Mouse (Mus musculus) embryonic facial prominence, embryonic 14.5 days (tissue): Measurements from ENCODE around the gene Taar7e. TPM values are rescaled to one million over a fixed set of nuclear protein-coding genes. Genes with fewer than 3 reads are reported as not detected.
"Not testable (repeated sequence)": the region's sequence is repeated elsewhere in the genome, so short reads cannot be mapped to it uniquely, and the experiment has no call there.

Experiments used
- ATAC-seq: fragments of 200-750 bp; cut with Nextera tagmentation; 2 replicates; pipeline ENCODE4 v1.8.0; 2017; ENCODE audit warnings: low read depth, moderate number of reproducible peaks, moderate TSS enrichment
- DNase-seq: peaks from one replicate; pipeline ENCODE4 v3.0.0-alpha.2; 2015; ENCODE audit warnings: low spot score
- H3K27ac ChIP-seq: fragments of 300-500 bp; sonication (generic); replicated peaks from 2 replicates; pipeline ENCODE4 v1.5.1; 2014; ENCODE audit warnings: low read depth, mild to moderate bottlenecking, low read length, moderate library complexity
- H3K27me3 ChIP-seq: fragments of 300-500 bp; sonication (generic); replicated peaks from 2 replicates; pipeline ENCODE4 v1.6.1; 2014; ENCODE audit warnings: low read length; ENCODE audit not compliant: control insufficient read depth, insufficient read depth
- H3K36me3 ChIP-seq: fragments of 300-500 bp; sonication (generic); 2 replicates; pipeline ENCODE4 v1.6.1; 2014; ENCODE audit warnings: low read length, mixed read lengths; ENCODE audit not compliant: control insufficient read depth, insufficient read depth
- H3K4me1 ChIP-seq: fragments of 300-500 bp; sonication (generic); 2 replicates; pipeline ENCODE4 v1.6.1; 2014; ENCODE audit warnings: antibody characterized with exemption, low read length; ENCODE audit not compliant: control insufficient read depth, insufficient read depth
- H3K4me2 ChIP-seq: fragments of 300-500 bp; sonication (generic); 2 replicates; pipeline ENCODE4 v1.6.1; 2014; ENCODE audit warnings: low read depth, mild to moderate bottlenecking, low read length, moderate library complexity, mixed read lengths
- H3K4me3 ChIP-seq: fragments of 300-500 bp; sonication (generic); 2 replicates; pipeline ENCODE4 v1.5.1; 2014; ENCODE audit warnings: low read depth, mild to moderate bottlenecking, low read length
- H3K9ac ChIP-seq: fragments of 300-500 bp; sonication (generic); 2 replicates; pipeline ENCODE4 v1.6.1; 2014; ENCODE audit warnings: low read depth, mild to moderate bottlenecking, low read length, moderate library complexity, mixed read lengths
- H3K9me3 ChIP-seq: fragments of 300-500 bp; sonication (generic); 2 replicates; pipeline ENCODE4 v1.6.1; 2016; ENCODE audit warnings: low read length; ENCODE audit not compliant: control insufficient read depth
- WGBS: fragments of 180-500 bp; shearing (Covaris S2); extraction: QIAGEN DNeasy Blood & Tissue Kit; methylation state at CpG from one replicate; pipeline ENCODE4 v1.1.7; 2014; 5-methylcytosine and 5-hydroxymethylcytosine counted together
- polyA plus RNA-seq: library from polyadenylated mRNA; unstranded; fragments of >200 nt; fragmentation: Nextera tagmentation; extraction: Ambion mirVana; gene quantifications from 2 replicates; pipeline ENCODE4 v1.2.1, GENCODE M21; 2014

The Taar7e gene
- polyA plus RNA-seq, 1 experiment from 2014 or later: not detected

DNA sequence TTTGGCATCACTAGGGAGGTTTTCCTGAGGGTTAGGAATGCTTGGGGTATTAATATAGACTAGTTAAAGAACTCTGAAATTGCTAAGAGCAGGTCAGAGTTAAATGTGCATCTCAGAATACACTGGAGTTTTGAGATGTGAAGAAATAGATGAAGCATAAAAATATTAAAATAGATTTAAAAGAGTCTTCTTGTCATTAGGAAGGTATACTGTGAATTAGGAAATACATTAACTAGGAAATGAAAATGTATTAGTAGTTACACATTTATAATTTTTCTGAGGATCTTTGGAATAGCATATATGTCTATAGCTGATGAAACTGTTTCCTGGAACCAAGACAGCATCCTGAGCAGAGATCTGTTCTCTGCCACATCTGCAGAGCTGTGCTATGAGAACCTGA lies 11.8 kb downstream of the Taar7e start, which contains the start of gene Taar7f:
TSS of gene Taar7f (plus strand) at position 301 of the 400 bp plus-strand sequence.
- no peak for ATAC-seq
- Histone ChIP-seq H3K36me3 (no peaks in the 10 kb centered on the region), H3K4me1 (no peaks in the 10 kb centered on the region), H3K4me2 (no peak within 1 kb of the TSS), H3K4me3 (no peak within 1 kb of the TSS), H3K9ac (no peak within 1 kb of the TSS), H3K9me3 (no peaks in the 10 kb centered on the region), H3K27me3 (no peaks in the 10 kb centered on the region), H3K27ac (no peak within 1 kb of the TSS)
- no peak for DNase-seq

DNA sequence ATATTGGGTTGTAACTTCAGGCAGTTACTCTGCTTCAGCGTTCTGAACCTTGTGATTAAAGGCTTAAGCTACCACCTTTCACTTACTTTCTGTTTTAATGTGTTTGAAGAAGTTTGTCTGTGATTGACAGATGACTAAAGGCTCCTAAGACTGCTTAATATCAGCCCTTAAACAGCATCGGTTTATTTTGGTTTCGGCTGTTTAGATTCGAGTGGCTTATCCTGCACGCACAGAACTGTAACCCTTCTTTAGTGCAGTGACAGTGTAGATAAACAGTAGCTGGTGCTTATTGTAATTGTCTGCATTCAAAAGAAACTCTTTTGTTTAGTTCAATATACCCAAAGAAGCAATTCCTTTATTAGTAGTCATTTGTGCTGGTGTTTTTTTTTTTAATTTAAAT lies 14.6 kb downstream of the Taar7e start:
- Histone ChIP-seq H3K9me3 (no peaks in the 10 kb centered on the region), H3K27ac (no peak overlapping the region), H3K4me1 (no peaks in the 10 kb centered on the region), H3K4me3 (no peak overlapping the region), H3K4me2 (no peak overlapping the region), H3K36me3 (no peaks in the 10 kb centered on the region), H3K27me3 (no peaks in the 10 kb centered on the region), H3K9ac (no peak overlapping the region)
- ATAC-seq: no peak
- no peak for DNase-seq
- 60% methylated on average over 5 of the region's 5 CpGs for WGBS

DNA sequence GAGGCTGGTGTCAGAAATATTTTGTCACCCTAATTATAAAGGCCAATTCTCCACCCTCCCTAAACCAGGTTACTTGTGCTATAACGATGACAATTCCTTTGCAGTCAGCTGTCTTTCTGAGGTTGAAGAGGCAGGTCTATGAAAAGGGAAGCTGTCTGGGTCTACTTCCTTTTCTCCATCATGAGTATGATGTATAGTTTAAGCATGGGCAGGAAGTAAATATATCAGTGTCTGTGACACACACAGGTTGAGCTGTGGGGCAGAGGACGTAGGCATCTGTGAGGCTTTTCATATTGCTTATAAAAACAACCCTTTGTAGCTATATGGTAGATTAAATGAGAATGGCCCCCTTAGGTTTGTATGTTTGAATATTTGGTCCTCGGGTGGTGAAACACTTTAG lies 21.6 kb downstream of the Taar7e start:
- WGBS: 86% methylated on average over 3 of the region's 3 CpGs
- H3K9me3 ChIP-seq: no peaks in the 10 kb centered on the region
- no peak overlapping the region for H3K4me2 ChIP-seq
- H3K27ac ChIP-seq: no peak overlapping the region
- no peak for ATAC-seq
- H3K36me3 ChIP-seq: no peaks in the 10 kb centered on the region
- no peak overlapping the region for H3K9ac ChIP-seq
- H3K4me1 ChIP-seq: no peaks in the 10 kb centered on the region
- no peak overlapping the region for H3K4me3 ChIP-seq
- DNase-seq: no peak
- no peaks in the 10 kb centered on the region for H3K27me3 ChIP-seq

DNA sequence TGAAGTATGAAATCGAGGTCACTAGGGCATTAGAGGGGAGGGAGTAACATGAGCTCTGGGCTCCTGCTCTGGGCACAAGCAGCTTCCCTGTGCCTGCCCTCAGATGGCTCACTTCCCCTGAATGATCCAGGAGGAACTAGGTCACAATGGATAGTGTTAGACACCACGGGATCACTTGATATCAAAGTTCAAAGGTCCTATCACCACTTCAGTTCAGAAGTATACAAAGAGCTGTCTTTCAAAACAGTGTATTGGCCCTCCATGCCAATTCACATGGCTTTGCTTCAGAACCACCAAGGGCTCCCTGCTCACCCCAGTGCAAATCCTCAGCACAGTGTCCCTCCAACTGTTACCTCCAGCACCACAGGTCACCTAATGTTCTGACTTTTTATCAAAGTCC lies 37.3 kb downstream of the Taar7e start:
- DNase-seq, H3K9me3 ChIP-seq, H3K4me1 ChIP-seq, ATAC-seq, H3K27me3 ChIP-seq, H3K9ac ChIP-seq, H3K36me3 ChIP-seq, H3K27ac ChIP-seq, H3K4me2 ChIP-seq, H3K4me3 ChIP-seq: not testable (repeated sequence)
- WGBS: 23% methylated on average over 2 of the region's 2 CpGs

DNA sequence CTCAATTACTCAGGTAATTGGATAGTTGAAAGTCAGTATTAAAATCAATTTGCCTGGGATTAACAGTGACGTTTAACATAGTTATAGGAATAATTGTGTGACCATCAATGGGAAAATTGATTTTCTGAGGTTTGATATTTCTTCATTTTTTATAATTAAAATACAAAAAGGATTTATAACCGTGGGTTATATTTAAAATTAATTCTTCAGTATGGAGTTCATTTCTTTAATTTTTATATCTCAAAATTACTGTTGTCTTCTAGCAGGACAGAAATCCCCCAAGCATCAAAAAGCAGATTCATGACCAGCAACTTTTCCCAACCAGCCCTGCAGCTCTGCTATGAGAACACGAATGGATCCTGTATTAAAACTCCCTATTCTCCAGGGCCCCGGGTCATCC lies 38.8 kb downstream of the Taar7e start, which contains the start of gene Taar8a:
TSS of gene Taar8a (plus strand) at position 301 of the 400 bp plus-strand sequence.
- H3K27ac ChIP-seq, H3K4me3 ChIP-seq, H3K9ac ChIP-seq, H3K4me1 ChIP-seq, H3K9me3 ChIP-seq, DNase-seq, H3K36me3 ChIP-seq, H3K27me3 ChIP-seq, H3K4me2 ChIP-seq, ATAC-seq: not testable (repeated sequence)
- WGBS: 70% methylated on average over 2 of the region's 4 CpGs

DNA sequence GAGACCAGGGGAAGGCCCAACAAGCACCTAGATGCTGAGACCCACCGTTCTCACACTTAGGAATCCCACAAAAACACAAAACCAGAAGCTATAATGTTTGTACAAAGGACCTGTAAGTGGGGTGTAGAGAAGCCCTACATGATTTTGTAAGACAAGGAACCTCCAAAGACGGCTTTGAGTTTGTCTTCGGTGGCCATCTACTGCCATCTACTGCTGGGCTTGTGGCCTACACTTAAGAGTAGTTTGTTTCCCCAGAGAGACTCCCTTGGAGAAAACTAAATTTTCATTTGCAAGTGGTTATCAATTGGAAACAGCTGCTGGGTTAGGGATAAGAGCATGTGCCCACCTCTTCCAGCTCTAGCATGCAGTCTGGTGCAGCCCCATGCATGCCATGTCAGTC lies 42.8 kb downstream of the Taar7e start:
- H3K27ac ChIP-seq: no peak overlapping the region
- no peak overlapping the region for H3K9ac ChIP-seq
- no peaks in the 10 kb centered on the region for H3K36me3 ChIP-seq
- H3K9me3 ChIP-seq: no peaks in the 10 kb centered on the region
- H3K4me3 ChIP-seq: no peak overlapping the region
- ATAC-seq: no peak
- no peaks in the 10 kb centered on the region for H3K27me3 ChIP-seq
- H3K4me2 ChIP-seq: no peak overlapping the region
- H3K4me1 ChIP-seq: no peaks in the 10 kb centered on the region
- 31% methylated on average over 3 of the region's 3 CpGs for WGBS
- peak; percentile 58 for DNase-seq

DNA sequence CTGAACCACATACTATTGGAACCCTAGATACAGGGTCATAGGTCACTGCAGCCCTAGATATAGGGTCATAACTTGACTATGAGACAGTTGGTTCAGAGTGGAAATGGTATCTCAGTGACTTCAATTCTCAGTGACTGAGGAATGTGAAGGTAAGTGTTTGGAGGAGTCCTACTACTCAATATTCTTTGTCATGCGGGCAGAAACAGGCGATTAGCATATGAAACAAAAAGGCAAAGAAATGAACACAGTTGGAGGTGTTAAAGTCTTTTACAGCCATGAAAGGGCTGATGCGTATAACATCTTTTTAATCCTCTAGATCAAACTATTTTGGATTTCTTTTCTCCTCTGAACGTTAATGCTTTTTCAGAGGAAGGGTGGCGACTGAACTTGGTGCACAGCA lies 48.5 kb downstream of the Taar7e start:
- Histone ChIP-seq H3K4me3 (no peak overlapping the region), H3K9me3 (no peaks in the 10 kb centered on the region), H3K27ac (no peak overlapping the region), H3K4me2 (no peak overlapping the region), H3K9ac (no peak overlapping the region), H3K36me3 (no peaks in the 10 kb centered on the region), H3K4me1 (no peaks in the 10 kb centered on the region), H3K27me3 (no peaks in the 10 kb centered on the region)
- 79% methylated on average over 5 of the region's 5 CpGs for WGBS
- DNase-seq (no peak), ATAC-seq (no peak)

DNA sequence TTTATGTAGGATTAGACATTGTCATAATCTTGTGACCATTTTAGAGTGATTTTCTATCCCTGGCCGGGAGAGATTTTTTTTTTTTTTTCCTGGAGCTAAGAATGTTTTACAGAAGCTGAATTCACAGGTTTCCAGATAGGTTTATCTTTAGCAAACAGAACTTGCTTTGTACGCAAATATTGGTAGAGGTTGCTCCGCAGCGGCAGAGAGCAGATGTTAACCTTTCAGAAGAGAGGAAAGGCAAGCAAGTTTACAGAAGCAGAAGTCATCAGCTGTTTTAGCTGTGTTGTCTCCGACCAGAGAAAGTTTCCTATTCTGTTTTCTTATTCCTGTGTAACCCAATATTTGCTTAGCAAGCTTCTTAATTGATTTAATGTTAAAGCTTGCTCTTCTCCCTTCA lies 49.1 kb downstream of the Taar7e start:
- H3K36me3 ChIP-seq: no peaks in the 10 kb centered on the region
- no peaks in the 10 kb centered on the region for H3K9me3 ChIP-seq
- no peak overlapping the region for H3K4me3 ChIP-seq
- no peak overlapping the region for H3K27ac ChIP-seq
- H3K4me2 ChIP-seq: no peak overlapping the region
- DNase-seq: no peak
- H3K4me1 ChIP-seq: no peaks in the 10 kb centered on the region
- no peaks in the 10 kb centered on the region for H3K27me3 ChIP-seq
- no peak overlapping the region for H3K9ac ChIP-seq
- no peak for ATAC-seq
- 69% methylated on average over 5 of the region's 5 CpGs for WGBS

DNA sequence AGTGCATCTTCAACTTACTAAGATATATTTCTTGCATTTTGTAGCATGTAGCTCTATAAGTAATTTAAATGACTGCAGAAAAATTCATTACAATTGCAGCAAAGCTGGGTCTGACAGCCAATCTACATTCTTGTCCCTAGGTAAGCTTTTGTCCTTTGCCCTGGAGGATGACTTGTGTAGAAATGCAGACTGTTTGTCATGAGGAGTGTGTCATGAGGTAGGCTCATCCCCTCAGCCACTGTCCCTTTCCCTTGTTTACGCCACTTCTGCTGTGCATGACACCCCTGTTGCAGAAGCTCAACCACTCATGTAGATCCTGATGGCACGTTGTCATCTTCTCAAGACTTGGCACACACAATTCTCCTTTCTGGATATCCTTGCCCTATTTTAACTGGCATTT lies 49.8 kb downstream of the Taar7e start:
- Histone ChIP-seq H3K4me2 (no peak overlapping the region), H3K27me3 (no peaks in the 10 kb centered on the region), H3K9ac (no peak overlapping the region), H3K4me1 (no peaks in the 10 kb centered on the region), H3K4me3 (no peak overlapping the region), H3K36me3 (no peaks in the 10 kb centered on the region), H3K9me3 (no peaks in the 10 kb centered on the region), H3K27ac (no peak overlapping the region)
- 70% methylated on average over 2 of the region's 2 CpGs for WGBS
- DNase-seq (no peak), ATAC-seq (no peak)
